Mouse (Mus musculus) liver, embryonic 14.5 days (tissue): ENCODE measurements at regions not wholly inside any gene's neighbourhood (a gene's known extent, or its start where the extent isn't known, plus 50 kb on each side); places are given as distances from the start of the nearest gene placed in this dataset.

ENCODE experiments used
- CTCF ChIP-seq: IDR thresholded peaks from 2 replicates; pipeline ENCODE4 v1.5.1; 2016; ENCODE audit warnings: antibody characterized with exemption, low read depth, control low read depth
- EP300 ChIP-seq: IDR thresholded peaks from 2 replicates; pipeline ENCODE4 v1.6.1; 2016; ENCODE audit warnings: antibody characterized with exemption, low read depth

DNA sequence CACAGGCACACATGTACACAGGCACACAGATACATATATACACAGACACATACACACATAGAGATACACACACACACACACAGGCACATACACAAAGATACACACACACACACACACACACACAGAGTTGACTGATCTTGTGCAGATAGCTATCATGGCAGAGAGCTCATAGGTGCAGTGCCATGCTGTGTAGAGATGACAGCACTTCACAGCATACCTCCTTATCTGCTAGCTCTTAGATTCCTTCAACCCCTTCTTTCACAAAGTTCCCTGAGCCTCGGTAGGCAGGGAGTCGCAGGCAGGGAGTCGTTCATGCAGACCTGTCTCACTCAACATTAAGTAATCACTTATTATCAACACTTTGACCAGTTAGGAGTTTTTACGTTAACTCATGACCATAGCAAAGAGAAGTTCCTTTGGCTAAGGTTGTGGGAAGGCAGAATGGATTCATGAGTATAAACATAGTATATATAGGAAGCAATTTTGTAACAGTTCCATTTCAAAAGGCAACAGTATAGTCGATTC, 74.4 kb upstream of the Klf13 start:
- TF ChIP-seq CTCF: no peak
- TF ChIP-seq EP300: no peak
